Mouse (Mus musculus) embryonic facial prominence, embryonic 11.5 days (tissue): ENCODE data around the gene Zfp592. TPM values are rescaled to one million over a fixed set of nuclear protein-coding genes. Genes with fewer than 3 reads are reported as not detected.

Experiments
- ATAC-seq: fragments of 200-750 bp; cut with Nextera tagmentation; replicated peaks from 2 replicates; pipeline ENCODE4 v1.8.0; 2017; ENCODE audit warnings: low read depth; ENCODE audit not compliant: insufficient number of reproducible peaks, low FRiP score, low TSS enrichment
- DNase-seq: peaks from one replicate; pipeline ENCODE4 v3.0.0-alpha.2; 2015; ENCODE audit warnings: low spot score
- H3K27ac ChIP-seq: fragments of 300-500 bp; sonication (generic); replicated peaks from 2 replicates; pipeline ENCODE4 v1.5.1; 2014; ENCODE audit warnings: mild to moderate bottlenecking, low read depth, low read length, control low read depth
- H3K27me3 ChIP-seq: fragments of 300-500 bp; sonication (generic); 2 replicates; pipeline ENCODE4 v1.6.1; 2014; ENCODE audit warnings: mild to moderate bottlenecking, low read length, moderate library complexity, mixed read lengths; ENCODE audit not compliant: control insufficient read depth, insufficient read depth
- H3K36me3 ChIP-seq: fragments of 300-500 bp; sonication (generic); replicated peaks from 2 replicates; pipeline ENCODE4 v1.6.1; 2014; ENCODE audit warnings: low read depth, mild to moderate bottlenecking, low read length, moderate library complexity, mixed read lengths; ENCODE audit not compliant: control insufficient read depth, insufficient read depth
- H3K4me1 ChIP-seq: fragments of 300-500 bp; sonication (generic); 2 replicates; pipeline ENCODE4 v1.6.1; 2014; ENCODE audit warnings: low read length, mixed read lengths; ENCODE audit not compliant: control insufficient read depth, insufficient read depth
- H3K4me2 ChIP-seq: fragments of 300-500 bp; sonication (generic); 2 replicates; pipeline ENCODE4 v1.6.1; 2014; ENCODE audit warnings: low read depth, mild to moderate bottlenecking, control low read depth, low read length, moderate library complexity
- H3K4me3 ChIP-seq: fragments of 300-500 bp; sonication (generic); 2 replicates; pipeline ENCODE4 v1.5.1; 2014; ENCODE audit warnings: low read depth, low read length, control low read depth
- H3K9ac ChIP-seq: fragments of 300-500 bp; sonication (generic); replicated peaks from 2 replicates; pipeline ENCODE4 v1.6.1; 2014; ENCODE audit warnings: mild to moderate bottlenecking, control low read depth, low read length
- H3K9me3 ChIP-seq: fragments of 300-500 bp; sonication (generic); replicated peaks from 2 replicates; pipeline ENCODE4 v1.6.1; 2016; ENCODE audit warnings: mild to moderate bottlenecking, low read length, inconsistent platforms, mixed read lengths; ENCODE audit not compliant: control insufficient read depth
- WGBS: fragments of 180-500 bp; shearing (Covaris S2); extraction: QIAGEN DNeasy Blood & Tissue Kit; methylation state at CpG from one replicate; pipeline ENCODE4 v1.1.7; 2014; 5-methylcytosine and 5-hydroxymethylcytosine counted together
- polyA plus RNA-seq: library from polyadenylated mRNA; unstranded; fragments of >200 nt; fragmentation: Nextera tagmentation; extraction: Ambion mirVana; gene quantifications from 2 replicates; pipeline ENCODE4 v1.2.1, GENCODE M21; 2014

The Zfp592 gene
- polyA plus RNA-seq, 1 experiment from 2014 or later, result 10.2 TPM

GRCm38 (mm10) chr7:81020307-81020706, 26.8 kb downstream of the Zfp592 start:
- ATAC-seq (no peak), DNase-seq (no peak)
- WGBS, result 62% methylated on average over 11 of the region's 11 CpGs

GRCm38 (mm10) chr7:81022731-81023130, 29.2 kb downstream of the Zfp592 start:
- Histone ChIP-seq H3K4me1 (no peaks in the 10 kb centered on the region), H3K9me3 (no peaks in the 10 kb centered on the region), H3K9ac (no peak overlapping the region), H3K4me2 (no peak overlapping the region), H3K27me3 (no peaks in the 10 kb centered on the region), H3K27ac (no peak overlapping the region), H3K36me3 (peaks cover 8% of the 10 kb centered on the region), H3K4me3 (no peak overlapping the region)
- DNase-seq (no peak), ATAC-seq (no peak)

More at GRCm38 (mm10) chr7:81020307-81020706, 26.8 kb downstream of the Zfp592 start:
- peaks cover 8% of the 10 kb centered on the region; the same call in 1 of the 2 replicates for H3K36me3 ChIP-seq
- H3K4me3 ChIP-seq, result no peak overlapping the region
- H3K9me3 ChIP-seq, result no peaks in the 10 kb centered on the region
- no peak overlapping the region for H3K27ac ChIP-seq
- H3K4me1 ChIP-seq, result no peaks in the 10 kb centered on the region
- H3K9ac ChIP-seq, result no peak overlapping the region
- H3K27me3 ChIP-seq, result no peaks in the 10 kb centered on the region
- no peak overlapping the region for H3K4me2 ChIP-seq

GRCm38 (mm10) chr7:81024118-81024517, 30.6 kb downstream of the Zfp592 start:
- Histone ChIP-seq H3K4me3 (no peak overlapping the region), H3K27ac (no peak overlapping the region), H3K9me3 (no peaks in the 10 kb centered on the region), H3K27me3 (no peaks in the 10 kb centered on the region), H3K9ac (no peak overlapping the region), H3K4me1 (no peaks in the 10 kb centered on the region), H3K4me2 (no peak overlapping the region), H3K36me3 (peaks cover 8% of the 10 kb centered on the region)
- ATAC-seq (no peak), DNase-seq (no peak)
- WGBS, result 76% methylated on average over 5 of the region's 5 CpGs

GRCm38 (mm10) chr7:81024651-81025050, 31.2 kb downstream of the Zfp592 start:
- no peaks in the 10 kb centered on the region for H3K9me3 ChIP-seq
- no peak overlapping the region for H3K4me2 ChIP-seq
- H3K36me3 ChIP-seq, result peaks cover 13% of the 10 kb centered on the region
- no peak overlapping the region for H3K27ac ChIP-seq
- WGBS, result 95% methylated on average over 9 of the region's 9 CpGs
- no peak overlapping the region for H3K9ac ChIP-seq
- H3K4me3 ChIP-seq, result no peak overlapping the region
- H3K4me1 ChIP-seq, result no peaks in the 10 kb centered on the region
- ATAC-seq, result no peak
- DNase-seq, result no peak
- no peaks in the 10 kb centered on the region for H3K27me3 ChIP-seq

GRCm38 (mm10) chr7:81025751-81026150, 32.3 kb downstream of the Zfp592 start:
- Histone ChIP-seq H3K27ac (no peak overlapping the region), H3K9ac (no peak overlapping the region), H3K27me3 (no peaks in the 10 kb centered on the region), H3K9me3 (no peaks in the 10 kb centered on the region), H3K4me1 (no peaks in the 10 kb centered on the region), H3K4me3 (no peak overlapping the region), H3K36me3 (peaks cover 13% of the 10 kb centered on the region), H3K4me2 (no peak overlapping the region)
- WGBS, result 91% methylated on average over 2 of the region's 2 CpGs
- DNase-seq (no peak), ATAC-seq (no peak)

GRCm38 (mm10) chr7:81039711-81040110, 46.2 kb downstream of the Zfp592 start:
- Histone ChIP-seq H3K27me3 (no peaks in the 10 kb centered on the region), H3K4me1 (no peaks in the 10 kb centered on the region), H3K9me3 (no peaks in the 10 kb centered on the region), H3K27ac (no peak overlapping the region), H3K36me3 (peaks cover 14% of the 10 kb centered on the region), H3K9ac (no peak overlapping the region), H3K4me3 (no peak overlapping the region), H3K4me2 (no peak overlapping the region)
- DNase-seq, result no peak
- no peak for ATAC-seq
- 96% methylated on average over 2 of the region's 2 CpGs for whole genome bisulfite sequencing

GRCm38 (mm10) chr7:81043023-81043620, 49.6 kb downstream of the Zfp592 start:
- WGBS, result 93% methylated on average over 5 of the region's 5 CpGs
- H3K9me3 ChIP-seq, result no peaks in the 10 kb centered on the region
- no peak overlapping the region for H3K4me2 ChIP-seq
- H3K4me1 ChIP-seq, result no peaks in the 10 kb centered on the region
- H3K27ac ChIP-seq, result no peak overlapping the region
- no peak for ATAC-seq
- no peak overlapping the region for H3K4me3 ChIP-seq
- no peaks in the 10 kb centered on the region for H3K27me3 ChIP-seq
- DNase-seq, result no peak
- no peak overlapping the region for H3K9ac ChIP-seq
- H3K36me3 ChIP-seq, result peaks cover 9% of the 10 kb centered on the region

GRCm38 (mm10) chr7:81047847-81048246, 54.4 kb downstream of the Zfp592 start:
- no peaks in the 10 kb centered on the region for H3K4me1 ChIP-seq
- no peak for DNase-seq
- WGBS, result 86% methylated on average over 3 of the region's 3 CpGs
- H3K9ac ChIP-seq, result no peak overlapping the region
- no peak overlapping the region for H3K4me3 ChIP-seq
- no peaks in the 10 kb centered on the region for H3K36me3 ChIP-seq
- no peak overlapping the region for H3K4me2 ChIP-seq
- H3K9me3 ChIP-seq, result no peaks in the 10 kb centered on the region
- no peaks in the 10 kb centered on the region for H3K27me3 ChIP-seq
- no peak for ATAC-seq
- no peak overlapping the region for H3K27ac ChIP-seq
